In genomic region chr19:5649298-5649741, GRCm38 (mm10) we compare ENCODE assay signal across 7 mouse cellular contexts. TPM values are rescaled to one million over a fixed set of nuclear protein-coding genes. Genes with fewer than 3 reads are reported as not detected.
DNase-seq lines count a peak whose midpoint lies in the region; ATAC-seq and TF ChIP-seq lines count a peak whose summit lies in the region.

No protein-coding gene starts in this region.

- peak overlapping the region; percentile 57 for H3K4me2 ChIP-seq in hindbrain, embryonic 15.5 days
- H3K4me2 ChIP-seq in liver, embryonic 15.5 days = peak overlapping the region; percentile 72
- peak overlapping the region; percentile 60 for H3K4me2 ChIP-seq in neural tube, embryonic 13.5 days

- no peak for ATAC-seq in hindbrain, embryonic 15.5 days (ENCODE audit: low FRiP score, low read depth)
- peak; percentile 14 for ATAC-seq in liver, embryonic 15.5 days (ENCODE audit: insufficient read depth)
- ATAC-seq in neural tube, embryonic 13.5 days (ENCODE audit: low read depth) = no peak

- no peaks in the 10 kb centered on the region for H3K9me3 ChIP-seq in hindbrain, embryonic 15.5 days
- H3K9me3 ChIP-seq in liver, embryonic 15.5 days (replicated peaks) = no peaks in the 10 kb centered on the region
- H3K9me3 ChIP-seq in neural tube, embryonic 13.5 days = no peaks in the 10 kb centered on the region

- H3K4me1 ChIP-seq in cortical plate, adult 2 months (ENCODE audit: control insufficient read depth, insufficient read depth, low read length) = no peaks in the 10 kb centered on the region
- H3K4me1 ChIP-seq in hindbrain, embryonic 15.5 days (replicated peaks) = peaks cover 21% of the 10 kb centered on the region
- H3K4me1 ChIP-seq in liver, embryonic 15.5 days (replicated peaks) = peaks cover 51% of the 10 kb centered on the region
- H3K4me1 ChIP-seq in neural tube, embryonic 13.5 days (replicated peaks) = peaks cover 26% of the 10 kb centered on the region

- peaks cover 36% of the 10 kb centered on the region for H3K36me3 ChIP-seq in hindbrain, embryonic 15.5 days
- peaks cover 76% of the 10 kb centered on the region for H3K36me3 ChIP-seq in liver, embryonic 15.5 days (replicated peaks)
- H3K36me3 ChIP-seq in neural tube, embryonic 13.5 days = peaks cover 54% of the 10 kb centered on the region

- H3K27ac ChIP-seq in cortical plate, adult 2 months (ENCODE audit: insufficient read depth, low read length) = no peak overlapping the region
- peak overlapping the region; percentile 53 for H3K27ac ChIP-seq in hindbrain, embryonic 15.5 days (replicated peaks)
- peak overlapping the region; percentile 73 for H3K27ac ChIP-seq in liver, embryonic 15.5 days (replicated peaks)
- H3K27ac ChIP-seq in neural tube, embryonic 13.5 days (replicated peaks) = peak overlapping the region; percentile 84

- peaks cover 12% of the 10 kb centered on the region; the same call in 1 of the 2 replicates for H3K27me3 ChIP-seq in hindbrain, embryonic 15.5 days
- H3K27me3 ChIP-seq in liver, embryonic 15.5 days = no peaks in the 10 kb centered on the region
- peaks cover 13% of the 10 kb centered on the region for H3K27me3 ChIP-seq in neural tube, embryonic 13.5 days

- 68% methylated on average over 6 of the region's 6 CpGs for WGBS in hindbrain, embryonic 15.5 days
- WGBS in liver, embryonic 15.5 days (ENCODE audit: insufficient replicate concordance) = 45% methylated on average over 6 of the region's 6 CpGs
- whole genome bisulfite sequencing in neural tube, embryonic 13.5 days = 67% methylated on average over 6 of the region's 6 CpGs

- TF ChIP-seq POLR2A in cortical plate, adult 2 months (IDR thresholded peaks at IDR 0.05; ENCODE audit: extremely low read depth, insufficient read depth, low read length) = no peak

- peak; percentile 58 to 66 for DNase-seq in gastrocnemius, adult 8-10 months (ENCODE audit: low spot score in 2 of 2)
- no peak for DNase-seq in left cerebral cortex, adult 11 months (ENCODE audit: low spot score)
- DNase-seq in yolk sac, embryonic 10.5 days (ENCODE audit: low spot score) = no peak

- H3K4me3 ChIP-seq in cortical plate, adult 2 months (ENCODE audit: insufficient read depth, low read length) = peak overlapping the region; percentile 9; the same call in 1 of the 2 replicates
- peak overlapping the region; percentile 27 for H3K4me3 ChIP-seq in hindbrain, embryonic 15.5 days
- H3K4me3 ChIP-seq in liver, embryonic 15.5 days (replicated peaks) = peak overlapping the region; percentile 46
- H3K4me3 ChIP-seq in neural tube, embryonic 13.5 days = peak overlapping the region; percentile 30; the same call in 1 of the 2 replicates

- peak overlapping the region; percentile 37; the same call in 1 of the 2 replicates for H3K9ac ChIP-seq in hindbrain, embryonic 15.5 days
- H3K9ac ChIP-seq in liver, embryonic 15.5 days = peak overlapping the region; percentile 41
- H3K9ac ChIP-seq in neural tube, embryonic 13.5 days = peak overlapping the region; percentile 68

- no peak for TF ChIP-seq CTCF in cortical plate, adult 2 months (IDR thresholded peaks at IDR 0.05; ENCODE audit: extremely low read depth, insufficient read depth, low read length)

RNA-seq across cellular contexts. Expression of gene Rela, which starts 12.0 kb away (rescaled TPM):
- 30.9 and 32.5 TPM in 2 replicates for polyA plus RNA-seq in cortical plate, adult 2 months (2012; rRNA removed)
- 10 to 100 TPM; 13.8 to 20.5 (median 15.0) TPM for total RNA-seq in gastrocnemius, adult 8-10 months (2022)
- 34.4 and 37.8 TPM in 2 replicates for polyA plus RNA-seq in hindbrain, embryonic 15.5 days (2015; fragmentation: Nextera tagmentation; extraction: Ambion mirVana)
- 23.3 and 24.2 TPM in 2 replicates for polyA plus RNA-seq in liver, embryonic 15.5 days (2015; fragmentation: Nextera tagmentation; extraction: Ambion mirVana)
- polyA plus RNA-seq in neural tube, embryonic 13.5 days (2015; fragmentation: Nextera tagmentation; extraction: Ambion mirVana) = 33.8 and 36.5 TPM in 2 replicates

RNA-seq across cellular contexts. Expression of gene Sipa1, which starts 14.2 kb away (rescaled TPM):
- polyA plus RNA-seq in cortical plate, adult 2 months (2012; rRNA removed) = 16.9 and 17.7 TPM in 2 replicates
- 1 to 10 TPM; 2.1 to 6.9 (median 6.3) TPM for total RNA-seq in gastrocnemius, adult 8-10 months (2022)
- polyA plus RNA-seq in hindbrain, embryonic 15.5 days (2015; fragmentation: Nextera tagmentation; extraction: Ambion mirVana) = 17.1 and 20.1 TPM in 2 replicates
- polyA plus RNA-seq in liver, embryonic 15.5 days (2015; fragmentation: Nextera tagmentation; extraction: Ambion mirVana) = 28.2 and 32.5 TPM in 2 replicates
- 19.1 and 19.8 TPM in 2 replicates for polyA plus RNA-seq in neural tube, embryonic 13.5 days (2015; fragmentation: Nextera tagmentation; extraction: Ambion mirVana)

RNA-seq across cellular contexts. Expression of gene Map3k11, which starts 39.2 kb away (rescaled TPM):
- polyA plus RNA-seq in cortical plate, adult 2 months (2012; rRNA removed) = 21.1 and 23.1 TPM in 2 replicates
- total RNA-seq in gastrocnemius, adult 8-10 months (2022) = 1 to 10 TPM; 7.1 to 8.7 (median 8.1) TPM
- polyA plus RNA-seq in hindbrain, embryonic 15.5 days (2015; fragmentation: Nextera tagmentation; extraction: Ambion mirVana) = 12.3 and 13.4 TPM in 2 replicates
- polyA plus RNA-seq in liver, embryonic 15.5 days (2015; fragmentation: Nextera tagmentation; extraction: Ambion mirVana) = 16.8 and 18.4 TPM in 2 replicates
- polyA plus RNA-seq in neural tube, embryonic 13.5 days (2015; fragmentation: Nextera tagmentation; extraction: Ambion mirVana) = 17.4 and 18.0 TPM in 2 replicates

RNA-seq across cellular contexts. Expression of gene Kat5, which starts 39.3 kb away (rescaled TPM):
- polyA plus RNA-seq in cortical plate, adult 2 months (2012; rRNA removed) = 111 and 115 TPM in 2 replicates
- total RNA-seq in gastrocnemius, adult 8-10 months (2022) = 10 to 100 TPM; 17.2 to 23.9 (median 21.6) TPM
- polyA plus RNA-seq in hindbrain, embryonic 15.5 days (2015; fragmentation: Nextera tagmentation; extraction: Ambion mirVana) = 67.2 and 69.2 TPM in 2 replicates
- 16.2 and 17.4 TPM in 2 replicates for polyA plus RNA-seq in liver, embryonic 15.5 days (2015; fragmentation: Nextera tagmentation; extraction: Ambion mirVana)
- polyA plus RNA-seq in neural tube, embryonic 13.5 days (2015; fragmentation: Nextera tagmentation; extraction: Ambion mirVana) = 72.3 and 77.2 TPM in 2 replicates

RNA-seq across cellular contexts. Expression of gene Pcnx3, which starts 39.4 kb away (rescaled TPM):
- 59.9 and 60.8 TPM in 2 replicates for polyA plus RNA-seq in cortical plate, adult 2 months (2012; rRNA removed)
- total RNA-seq in gastrocnemius, adult 8-10 months (2022) = 10 to 100 TPM; 11.8 to 15.2 (median 13.7) TPM
- polyA plus RNA-seq in hindbrain, embryonic 15.5 days (2015; fragmentation: Nextera tagmentation; extraction: Ambion mirVana) = 23.9 and 26.7 TPM in 2 replicates
- polyA plus RNA-seq in liver, embryonic 15.5 days (2015; fragmentation: Nextera tagmentation; extraction: Ambion mirVana) = 9.2 and 12.1 TPM in 2 replicates
- 23.0 TPM in 2 replicates for polyA plus RNA-seq in neural tube, embryonic 13.5 days (2015; fragmentation: Nextera tagmentation; extraction: Ambion mirVana)

Comparison
In these comparisons a context has a peak if more than half of its experiments do, and no peak if none do; other contexts are left out.
1. DNase-seq: peak in gastrocnemius, adult 8-10 months (2 of 2); none in left cerebral cortex, adult 11 months (single experiment) and yolk sac, embryonic 10.5 days (single experiment).
2. Peak in every context shown above with its lines, with median percentiles within 50 percentile points of each other: H3K4me3 ChIP-seq, H3K4me2 ChIP-seq and H3K9ac ChIP-seq.